Mouse (Mus musculus) testis, postnatal 14 days (tissue): Measurements from ENCODE around the gene Exoc2.

Source experiments
- DNase-seq: peaks from one replicate; pipeline ENCODE4 v3.0.0; 2021; ENCODE audit warnings: low spot score

Gene Exoc2

GRCm38 (mm10) chr13:30820555-30820954 lies 153.3 kb downstream of the Exoc2 start:
- DNase-seq = no peak

GRCm38 (mm10) chr13:30819891-30820290 lies 154.0 kb downstream of the Exoc2 start:
- DNase-seq = no peak

- DNase-seq = no peak
Measured at GRCm38 (mm10) chr13:30817436-30817835, 156.5 kb downstream of the Exoc2 start.

GRCm38 (mm10) chr13:30814256-30814655 lies 159.6 kb downstream of the Exoc2 start:
- no peak for DNase-seq

GRCm38 (mm10) chr13:30813464-30813863 lies 160.4 kb downstream of the Exoc2 start:
- DNase-seq = no peak

GRCm38 (mm10) chr13:30809240-30809639 lies 164.7 kb downstream of the Exoc2 start:
- no peak for DNase-seq

- DNase-seq = no peak
Measured at GRCm38 (mm10) chr13:30802336-30802955, 171.4 kb downstream of the Exoc2 start.

GRCm38 (mm10) chr13:30801886-30802285 lies 172.0 kb downstream of the Exoc2 start:
- DNase-seq = no peak

- no peak for DNase-seq
Measured at GRCm38 (mm10) chr13:30795960-30796359, 177.9 kb downstream of the Exoc2 start.

- no peak for DNase-seq
Measured at GRCm38 (mm10) chr13:30793616-30794015, 180.3 kb downstream of the Exoc2 start.

GRCm38 (mm10) chr13:30793196-30793595 lies 180.7 kb downstream of the Exoc2 start:
- no peak for DNase-seq

- DNase-seq = no peak
Measured at GRCm38 (mm10) chr13:30792741-30793140, 181.2 kb downstream of the Exoc2 start.

GRCm38 (mm10) chr13:30792308-30792707 lies 181.6 kb downstream of the Exoc2 start:
- DNase-seq = no peak

- DNase-seq = no peak
Measured at GRCm38 (mm10) chr13:30790016-30790415, 183.9 kb downstream of the Exoc2 start.

- no peak for DNase-seq
Measured at GRCm38 (mm10) chr13:30788421-30788820, 185.5 kb downstream of the Exoc2 start.

GRCm38 (mm10) chr13:30787960-30788359 lies 185.9 kb downstream of the Exoc2 start:
- no peak for DNase-seq

- DNase-seq = no peak
Measured at GRCm38 (mm10) chr13:30787556-30787955, 186.3 kb downstream of the Exoc2 start.

- DNase-seq = no peak
Measured at GRCm38 (mm10) chr13:30787036-30787320, 186.9 kb downstream of the Exoc2 start.

- no peak for DNase-seq
Measured at GRCm38 (mm10) chr13:30786235-30787035, 187.5 kb downstream of the Exoc2 start.

GRCm38 (mm10) chr13:30785423-30786040 lies 188.4 kb downstream of the Exoc2 start:
- no peak for DNase-seq

- DNase-seq = no peak
Measured at GRCm38 (mm10) chr13:30782419-30782818, 191.5 kb downstream of the Exoc2 start.

- DNase-seq = no peak
Measured at GRCm38 (mm10) chr13:30781905-30782304, 192.0 kb downstream of the Exoc2 start.

GRCm38 (mm10) chr13:30777678-30778179 lies 196.2 kb downstream of the Exoc2 start:
- DNase-seq = no peak
